Mouse (Mus musculus): ENCODE results near the gene Stac. TPM values are rescaled to one million over a fixed set of nuclear protein-coding genes. Genes with fewer than 3 reads are reported as not detected.

Stac gene
- polyA plus RNA-seq, 1 experiment from 2014 or later = 10.1 TPM

DNA sequence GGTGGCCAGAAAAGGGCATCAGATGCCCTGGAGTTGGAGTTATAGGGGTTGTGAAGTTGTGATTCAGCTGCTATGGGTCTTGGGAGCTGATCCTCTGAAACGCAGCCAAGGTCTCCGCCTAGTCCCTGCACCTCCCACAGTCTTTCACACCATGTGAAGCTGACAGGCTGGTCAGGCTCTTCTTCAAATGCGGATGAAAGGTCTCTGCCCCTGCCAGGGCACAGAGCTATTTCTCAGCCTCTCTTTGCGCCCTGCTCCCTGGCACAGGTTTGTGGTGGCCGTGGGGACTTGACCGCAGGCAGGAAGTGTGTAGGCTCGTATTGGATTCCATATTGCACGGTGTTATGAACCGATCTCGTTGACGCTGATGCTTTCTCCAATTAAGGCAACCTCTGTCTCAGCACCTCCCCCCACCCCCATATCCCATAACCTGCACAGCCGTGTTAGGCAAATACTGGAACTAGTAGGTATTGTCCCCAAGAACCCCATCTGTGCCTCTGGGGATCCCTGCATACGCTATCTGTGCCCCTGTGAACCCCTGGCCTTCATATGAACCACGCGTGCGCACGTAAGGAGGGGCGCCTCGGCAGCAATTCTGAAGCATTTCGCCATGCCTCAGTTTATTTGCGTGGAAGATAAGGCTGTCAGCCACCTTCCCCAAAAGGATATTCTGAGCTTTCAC lies 139.7 kb downstream of the Stac start:
- Histone ChIP-seq H3K4me1 (replicated peaks) (peaks cover 18% of the 10 kb centered on the region), H3K36me3 (no peaks in the 10 kb centered on the region), H3K4me3 (no peak overlapping the region), H3K9ac (no peak overlapping the region), H3K27ac (replicated peaks) (no peak overlapping the region), H3K9me3 (no peaks in the 10 kb centered on the region), H3K4me2 (no peak overlapping the region), H3K27me3 (no peaks in the 10 kb centered on the region)
- no peak for ATAC-seq (ENCODE audit: low read depth)
- WGBS = 85% methylated on average over 21 of the region's 21 CpGs

DNA sequence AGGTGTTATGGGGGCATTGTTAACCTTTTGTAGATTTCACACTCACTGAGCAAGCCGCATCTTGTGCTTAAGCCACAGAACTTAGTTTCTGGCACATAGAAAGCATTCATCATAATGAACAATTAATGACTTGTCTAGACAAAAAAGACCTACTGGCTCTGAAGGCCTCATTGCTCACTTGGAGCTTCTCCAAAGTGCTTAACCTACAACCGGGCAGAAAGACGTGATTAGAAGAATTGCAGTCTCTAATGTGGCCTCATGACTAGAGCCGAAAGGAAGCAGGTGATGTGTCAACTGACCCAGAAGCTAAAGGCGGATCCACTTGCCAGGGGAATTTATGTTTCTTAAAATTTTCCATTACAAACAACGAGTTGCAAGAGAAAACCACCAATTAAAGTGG lies 147.5 kb downstream of the Stac start:
- Histone ChIP-seq H3K4me2 (no peak overlapping the region), H3K36me3 (no peaks in the 10 kb centered on the region), H3K27me3 (no peaks in the 10 kb centered on the region), H3K9me3 (no peaks in the 10 kb centered on the region), H3K4me3 (no peak overlapping the region), H3K27ac (replicated peaks) (no peak overlapping the region), H3K9ac (no peak overlapping the region), H3K4me1 (replicated peaks) (peaks cover 12% of the 10 kb centered on the region)
- 78% methylated on average over 6 of the region's 6 CpGs for WGBS
- no peak for ATAC-seq (ENCODE audit: low read depth)

DNA sequence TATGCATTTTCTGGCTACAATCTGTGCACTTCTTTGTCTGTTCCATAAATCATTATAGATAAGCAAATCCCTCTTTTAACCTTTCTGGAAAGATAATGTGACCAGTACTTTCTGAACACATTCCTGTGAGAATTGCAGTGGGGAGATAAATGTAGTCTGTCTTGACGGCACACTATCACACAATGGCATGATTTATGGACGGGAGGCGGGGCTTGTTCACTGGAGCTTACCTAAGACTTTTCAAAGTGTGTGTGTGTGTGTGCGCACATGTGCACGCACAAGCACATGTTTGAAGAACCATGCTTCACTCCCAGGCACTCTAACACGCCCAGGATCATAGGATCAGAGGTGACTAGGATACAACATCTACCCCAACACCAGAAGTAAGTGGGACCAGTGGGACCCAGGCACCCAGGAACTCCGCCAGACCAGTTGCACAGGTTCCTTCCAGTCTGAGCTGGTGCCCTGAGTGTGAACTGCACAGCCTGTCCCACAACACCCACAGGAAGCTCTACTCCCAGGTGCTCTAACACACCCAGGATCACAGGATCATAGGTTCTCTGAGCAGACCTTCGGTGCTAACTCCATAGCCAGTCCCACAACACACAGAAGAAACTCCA lies 154.6 kb downstream of the Stac start:
- no peaks in the 10 kb centered on the region for H3K4me1 ChIP-seq (replicated peaks)
- 70% methylated on average over 8 of the region's 8 CpGs for WGBS
- no peak overlapping the region for H3K4me3 ChIP-seq
- H3K9ac ChIP-seq = no peak overlapping the region
- H3K27me3 ChIP-seq = no peaks in the 10 kb centered on the region
- 0 out of 2 replicates have a peak, but pooled peaks have one; percentile 40 for ATAC-seq (ENCODE audit: low read depth)
- H3K9me3 ChIP-seq = no peaks in the 10 kb centered on the region
- no peak overlapping the region for H3K27ac ChIP-seq (replicated peaks)
- H3K4me2 ChIP-seq = no peak overlapping the region
- no peaks in the 10 kb centered on the region for H3K36me3 ChIP-seq

DNA sequence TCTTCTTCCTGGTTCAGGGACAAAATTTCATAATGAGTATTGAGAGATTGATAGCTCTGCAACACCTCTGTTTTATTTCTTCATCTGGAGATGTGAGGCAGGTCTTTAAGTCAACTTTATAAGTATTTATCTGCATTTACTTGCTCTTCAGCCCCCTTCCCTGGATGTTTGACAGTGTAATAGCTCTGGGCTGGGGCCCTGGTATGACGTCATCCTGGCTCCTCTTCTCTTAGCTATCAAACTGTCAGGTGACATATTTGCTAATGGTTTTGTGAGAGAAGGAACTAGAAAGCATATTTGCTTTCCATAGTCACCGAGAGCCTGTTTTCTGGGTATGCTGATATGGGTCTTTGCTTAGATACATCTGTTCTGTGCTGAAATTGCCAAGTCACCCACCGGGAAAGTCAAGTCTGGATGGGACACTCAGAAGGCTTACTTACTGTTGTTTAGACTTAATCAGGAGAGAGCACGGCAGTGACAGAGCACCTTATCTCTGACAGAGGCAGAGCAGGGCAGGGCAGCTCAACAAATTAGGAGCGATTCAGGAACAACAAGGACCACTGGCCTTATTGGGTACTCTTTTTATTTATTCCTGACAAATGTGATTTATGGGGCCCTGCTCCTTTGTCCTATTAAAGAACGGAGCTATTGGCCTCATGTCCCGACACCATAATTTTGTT lies 155.3 kb downstream of the Stac start:
- Histone ChIP-seq H3K9ac (no peak overlapping the region), H3K9me3 (no peaks in the 10 kb centered on the region), H3K4me1 (replicated peaks) (no peaks in the 10 kb centered on the region), H3K36me3 (no peaks in the 10 kb centered on the region), H3K4me3 (no peak overlapping the region), H3K4me2 (no peak overlapping the region), H3K27ac (replicated peaks) (no peak overlapping the region), H3K27me3 (no peaks in the 10 kb centered on the region)
- 37% methylated on average over 7 of the region's 7 CpGs for WGBS
- ATAC-seq (ENCODE audit: low read depth) = no peak

DNA sequence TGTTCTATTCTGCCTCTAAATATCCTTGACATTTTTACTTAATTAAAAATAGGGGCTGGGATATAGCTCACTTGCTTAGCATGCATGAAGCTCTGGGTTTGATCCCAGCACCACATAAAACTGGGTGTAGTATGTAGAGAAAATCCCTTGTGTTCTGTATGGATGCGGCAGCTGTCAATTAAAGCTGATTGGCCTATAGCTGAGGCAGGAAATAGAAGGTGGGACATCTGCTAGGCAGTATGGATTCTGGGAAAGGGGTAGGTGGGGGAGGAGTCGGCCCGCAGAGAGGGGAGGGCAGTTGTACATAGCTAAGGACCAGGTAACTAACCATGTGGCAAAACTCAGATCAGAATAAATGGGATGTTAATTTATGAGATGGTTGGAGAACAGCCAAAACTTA lies 166.3 kb downstream of the Stac start:
- Histone ChIP-seq H3K9me3 (peaks cover 8% of the 10 kb centered on the region), H3K9ac (no peak overlapping the region), H3K4me2 (no peak overlapping the region), H3K4me1 (replicated peaks) (no peaks in the 10 kb centered on the region), H3K27me3 (no peaks in the 10 kb centered on the region), H3K27ac (replicated peaks) (no peak overlapping the region), H3K36me3 (no peaks in the 10 kb centered on the region), H3K4me3 (no peak overlapping the region)
- no peak for ATAC-seq (ENCODE audit: low read depth)
- 97% methylated on average over 3 of the region's 3 CpGs for WGBS

DNA sequence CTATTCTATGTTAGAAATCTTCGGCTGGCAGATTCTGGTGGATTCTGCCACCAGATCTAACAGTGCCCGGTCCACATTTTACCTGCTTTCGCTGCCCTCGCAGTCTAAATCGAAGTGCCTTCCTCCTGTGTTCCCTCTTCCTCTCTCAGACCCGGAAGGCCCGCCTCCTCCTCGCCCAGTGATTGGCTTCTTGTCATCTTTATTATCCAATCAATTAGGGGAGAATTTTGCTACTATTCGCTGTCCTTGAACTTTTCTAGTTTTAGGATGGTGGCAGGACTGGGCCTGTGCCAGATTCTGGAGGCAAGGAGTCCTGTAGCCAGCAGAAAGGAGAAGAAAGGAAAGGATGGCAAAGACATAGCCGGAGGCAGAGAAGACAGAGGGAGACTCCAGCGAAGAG lies 167.0 kb downstream of the Stac start:
- no peak overlapping the region for H3K4me3 ChIP-seq
- H3K4me1 ChIP-seq (replicated peaks) = no peaks in the 10 kb centered on the region
- no peaks in the 10 kb centered on the region for H3K27me3 ChIP-seq
- H3K9me3 ChIP-seq = peaks cover 8% of the 10 kb centered on the region
- 94% methylated on average over 11 of the region's 11 CpGs for WGBS
- no peak overlapping the region for H3K9ac ChIP-seq
- H3K4me2 ChIP-seq = no peak overlapping the region
- no peak for ATAC-seq (ENCODE audit: low read depth)
- H3K27ac ChIP-seq (replicated peaks) = no peak overlapping the region
- H3K36me3 ChIP-seq = no peaks in the 10 kb centered on the region

DNA sequence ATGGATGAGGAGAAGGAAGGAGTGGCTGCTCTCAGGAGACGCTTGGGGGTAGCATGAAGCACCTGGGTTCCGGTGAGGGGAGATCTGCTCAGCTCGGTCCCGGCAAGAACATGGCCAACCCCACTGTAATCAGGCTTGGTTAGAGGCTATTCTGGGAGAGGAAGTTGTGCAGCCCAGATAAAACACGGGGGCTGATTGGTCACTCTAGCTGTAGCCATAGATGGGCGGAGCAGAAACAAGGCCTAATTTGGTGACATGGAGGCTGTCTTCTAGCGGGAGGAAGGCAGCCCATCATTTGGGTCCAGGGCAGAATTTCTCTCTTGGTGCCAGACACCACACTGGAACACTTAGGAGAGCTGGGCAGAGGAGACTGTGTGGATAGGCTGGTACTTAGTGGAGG lies 167.9 kb downstream of the Stac start:
- ATAC-seq (ENCODE audit: low read depth) = no peak
- H3K36me3 ChIP-seq = no peaks in the 10 kb centered on the region

DNA sequence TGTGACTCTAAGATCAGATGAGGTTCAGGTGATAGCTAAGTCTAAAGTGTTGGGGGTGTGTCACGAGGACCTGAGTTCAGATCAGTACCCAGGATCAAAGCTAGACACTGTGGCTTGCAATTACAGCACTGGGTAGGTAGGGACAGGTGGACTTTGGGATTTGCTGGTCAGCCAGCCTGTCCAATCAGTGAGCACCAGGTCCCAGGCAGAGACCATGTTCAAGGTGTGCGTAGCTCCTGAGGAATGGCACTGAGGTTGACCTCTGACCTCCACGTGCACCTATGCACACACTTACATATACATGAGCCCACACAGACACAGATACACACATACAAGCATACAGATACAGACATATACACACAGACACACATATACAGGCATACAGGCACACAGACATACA lies 174.6 kb downstream of the Stac start:
- H3K9me3 ChIP-seq = no peaks in the 10 kb centered on the region
- no peaks in the 10 kb centered on the region for H3K27me3 ChIP-seq
- no peak overlapping the region for H3K27ac ChIP-seq (replicated peaks)
- no peaks in the 10 kb centered on the region for H3K4me1 ChIP-seq (replicated peaks)
- H3K36me3 ChIP-seq = no peaks in the 10 kb centered on the region
- ATAC-seq (ENCODE audit: low read depth) = no peak
- H3K4me3 ChIP-seq = no peak overlapping the region
- H3K9ac ChIP-seq = no peak overlapping the region
- H3K4me2 ChIP-seq = no peak overlapping the region
- whole genome bisulfite sequencing = 81% methylated on average over 3 of the region's 3 CpGs

More for the DNA sequence above, 167.9 kb downstream of the Stac start:
- 94% methylated on average over 7 of the region's 7 CpGs for WGBS
- H3K4me2 ChIP-seq = no peak overlapping the region
- no peaks in the 10 kb centered on the region for H3K27me3 ChIP-seq
- peaks cover 8% of the 10 kb centered on the region for H3K9me3 ChIP-seq
- no peak overlapping the region for H3K9ac ChIP-seq
- no peak overlapping the region for H3K27ac ChIP-seq (replicated peaks)
- H3K4me3 ChIP-seq = no peak overlapping the region
- H3K4me1 ChIP-seq (replicated peaks) = no peaks in the 10 kb centered on the region

DNA sequence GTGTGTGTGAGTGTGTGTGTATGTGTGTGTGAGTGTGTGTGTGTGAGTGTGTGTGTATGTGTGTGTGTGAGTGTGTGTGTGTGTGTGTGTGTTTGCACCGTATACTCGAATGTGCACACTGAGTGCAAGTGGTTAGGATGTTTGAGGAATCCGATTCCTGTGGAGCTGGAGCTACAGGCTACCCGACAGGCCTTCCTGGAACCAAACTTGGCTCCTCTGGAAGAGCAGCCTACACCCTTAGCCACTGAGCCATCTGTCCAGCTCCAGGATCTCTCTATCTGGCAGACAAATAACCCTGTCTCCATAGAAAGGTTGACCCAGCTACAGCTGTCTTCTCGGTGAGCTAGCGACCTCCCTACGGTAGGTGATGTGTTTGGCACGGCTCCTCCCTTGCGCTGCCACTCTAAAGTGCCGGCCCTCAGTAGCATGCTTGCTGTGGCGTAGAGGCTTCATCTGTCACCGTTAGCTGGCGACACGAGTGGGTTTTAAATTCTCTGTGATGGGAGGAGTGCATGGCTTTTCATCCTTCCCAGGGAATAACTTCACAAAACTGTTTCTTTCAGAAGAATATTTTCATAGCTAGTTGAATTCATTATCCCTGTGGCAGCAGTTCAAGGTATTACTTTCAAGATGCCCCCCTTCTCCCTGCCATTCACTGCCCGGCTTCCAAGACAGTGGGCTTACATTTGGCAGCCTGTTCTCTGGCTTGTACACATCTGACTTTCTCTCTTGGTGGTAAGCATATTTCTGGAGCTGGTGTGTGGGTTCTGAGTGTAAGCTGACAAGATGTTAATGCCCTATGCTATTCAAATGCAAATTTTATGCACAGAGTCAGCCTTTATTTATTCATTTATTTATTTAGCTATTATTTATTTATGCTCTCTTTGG lies 175.3 kb downstream of the Stac start:
- WGBS = 70% methylated on average over 15 of the region's 15 CpGs
- no peak overlapping the region for H3K27ac ChIP-seq (replicated peaks)
- no peak overlapping the region for H3K4me2 ChIP-seq
- no peak overlapping the region for H3K4me3 ChIP-seq
- no peak for ATAC-seq (ENCODE audit: low read depth)
- H3K9me3 ChIP-seq = no peaks in the 10 kb centered on the region
- H3K4me1 ChIP-seq (replicated peaks) = no peaks in the 10 kb centered on the region
- H3K9ac ChIP-seq = no peak overlapping the region
- H3K27me3 ChIP-seq = no peaks in the 10 kb centered on the region
- no peaks in the 10 kb centered on the region for H3K36me3 ChIP-seq
